Mouse (Mus musculus) neutrophil, adult 5-6 weeks (primary cell): ENCODE results near the gene Hoxa3. TPM values are rescaled to one million over a fixed set of nuclear protein-coding genes. Genes with fewer than 3 reads are reported as not detected.

Experiments used
- ATAC-seq: fragments of 151-379, 151-347 bp; 2 replicates; pipeline ENCODE4 v1.8.0; 2017; ENCODE audit warnings: mild to moderate bottlenecking, moderate TSS enrichment; ENCODE audit not compliant: insufficient number of reproducible peaks, poor library complexity, low FRiP score, severe bottlenecking; ENCODE audit errors: extremely low read depth
- total RNA-seq: library from RNA; stranded (forward); fragments of 200-1000 nt; gene quantifications from 2 replicates; pipeline ENCODE4 v1.2.3, GENCODE M21; 2017

Hoxa3 gene
- total RNA-seq, 1 experiment from 2014 or later = not detected

- no peak for ATAC-seq
Observed at GRCm38 (mm10) chr6:52247766-52248637, 34.9 kb upstream of the Hoxa3 start.

- no peak for ATAC-seq
Observed at GRCm38 (mm10) chr6:52246916-52247315, 33.8 kb upstream of the Hoxa3 start.

DNA sequence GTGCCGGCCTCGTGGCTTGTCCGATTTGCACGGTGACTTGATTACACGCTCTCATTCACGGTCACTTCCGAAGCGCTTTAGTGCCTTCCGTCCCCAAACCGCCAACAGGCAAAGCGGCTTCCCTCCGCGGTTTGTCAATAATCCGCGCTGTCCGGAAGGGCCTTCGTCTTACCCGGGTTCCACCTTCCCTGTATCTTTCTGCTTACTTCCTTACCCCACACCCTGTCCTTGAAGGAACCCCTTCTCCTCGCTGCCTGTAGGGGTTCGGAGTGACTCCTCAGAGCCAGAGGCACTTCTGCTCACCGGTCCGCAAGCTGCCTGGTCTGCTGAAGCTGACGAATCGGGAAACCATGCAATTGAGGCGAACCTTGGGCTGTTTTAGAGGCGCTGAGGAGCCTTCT, 33.3 kb upstream of the Hoxa3 start:
- ATAC-seq = 0 out of 2 replicates have a peak, but pooled peaks have one; percentile 27

DNA sequence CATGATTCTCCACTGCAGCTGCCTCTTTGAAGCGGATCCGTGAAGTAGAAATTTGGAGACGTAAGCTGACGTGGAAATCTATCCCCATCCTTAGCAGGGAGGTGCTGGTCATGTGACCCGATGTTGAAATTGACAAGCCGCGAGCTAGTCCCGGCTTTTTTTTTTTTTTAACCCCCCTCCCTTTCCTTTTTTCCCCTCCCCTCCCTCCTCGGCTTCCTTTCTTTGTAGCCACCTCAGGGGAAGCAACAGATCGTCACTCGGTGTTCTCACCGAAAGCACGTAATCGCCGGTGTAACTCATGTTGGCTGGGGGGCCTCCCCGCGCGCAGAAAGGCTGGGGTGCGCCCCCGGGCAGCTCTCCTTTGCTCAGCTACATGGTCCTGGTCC, 32.6 kb upstream of the Hoxa3 start, which contains the start of gene Hoxa11:
TSS of gene Hoxa11 (minus strand) at position 54 of the 386 bp plus-strand sequence.
- ATAC-seq = no peak

- ATAC-seq = no peak
Observed at GRCm38 (mm10) chr6:52245040-52245756, 32.1 kb upstream of the Hoxa3 start.

DNA sequence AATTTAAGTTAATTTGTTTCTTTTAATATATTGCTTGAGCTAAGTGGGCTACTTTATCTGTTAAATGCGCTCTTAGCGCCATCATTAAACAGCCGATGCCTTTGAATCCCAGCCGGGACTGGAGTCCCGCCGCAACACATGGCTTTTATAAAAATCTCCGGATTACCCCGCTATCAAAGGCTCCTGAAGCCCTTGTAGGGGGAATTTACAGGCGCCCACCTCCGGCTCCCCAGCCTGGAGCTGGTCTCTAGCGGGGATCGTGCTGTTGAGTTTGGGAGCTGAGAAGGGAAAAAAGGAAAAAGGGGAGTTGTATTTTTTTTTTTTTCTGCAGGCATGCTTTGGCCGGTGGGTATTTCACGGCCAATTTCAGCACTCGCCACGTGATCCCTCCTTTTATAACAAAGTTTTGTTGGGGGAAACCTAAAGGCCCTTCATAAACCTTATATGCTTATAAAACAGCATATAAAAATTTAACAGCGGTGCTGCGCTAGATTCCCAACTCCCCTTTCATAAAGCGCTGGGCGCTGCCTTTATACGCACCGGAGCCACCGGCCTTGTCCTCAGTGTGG, 31.4 kb upstream of the Hoxa3 start:
- ATAC-seq = no peak

GRCm38 (mm10) chr6:52243681-52244121, 30.6 kb upstream of the Hoxa3 start:
- ATAC-seq = no peak

GRCm38 (mm10) chr6:52242801-52243332, 29.7 kb upstream of the Hoxa3 start:
- no peak for ATAC-seq

- no peak for ATAC-seq
Observed at GRCm38 (mm10) chr6:52241001-52241621, 28.0 kb upstream of the Hoxa3 start.

GRCm38 (mm10) chr6:52240389-52241000, 27.4 kb upstream of the Hoxa3 start, which contains the start of gene Hoxa10:
TSS of gene Hoxa10 (minus strand) at chr6:52240854.
- peak; percentile 68 for ATAC-seq

- no peak for ATAC-seq
Observed at GRCm38 (mm10) chr6:52239625-52240388, 26.7 kb upstream of the Hoxa3 start.

GRCm38 (mm10) chr6:52238976-52239375, 25.8 kb upstream of the Hoxa3 start:
- no peak for ATAC-seq

DNA sequence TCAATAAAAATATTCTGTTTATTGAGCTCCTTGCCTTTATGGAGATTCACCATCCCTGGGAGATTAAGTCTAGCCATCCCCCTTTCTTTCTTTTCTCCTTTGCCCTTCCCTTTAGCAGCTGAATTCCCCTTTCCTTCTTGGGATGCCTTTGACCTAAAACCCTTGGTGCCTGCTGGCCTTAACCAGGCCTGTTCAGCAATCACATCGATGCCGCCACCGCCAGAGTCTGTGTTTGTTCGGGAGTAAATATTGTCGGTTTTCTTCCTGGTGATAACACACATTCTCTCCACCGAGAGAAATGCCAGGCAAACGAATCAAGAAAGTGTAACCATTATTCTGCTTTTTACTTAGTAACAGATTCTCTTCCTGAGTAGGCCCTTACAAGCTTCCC, 25.0 kb upstream of the Hoxa3 start:
- no peak for ATAC-seq

- ATAC-seq = no peak
Observed at GRCm38 (mm10) chr6:52237346-52238154, 24.4 kb upstream of the Hoxa3 start.

DNA sequence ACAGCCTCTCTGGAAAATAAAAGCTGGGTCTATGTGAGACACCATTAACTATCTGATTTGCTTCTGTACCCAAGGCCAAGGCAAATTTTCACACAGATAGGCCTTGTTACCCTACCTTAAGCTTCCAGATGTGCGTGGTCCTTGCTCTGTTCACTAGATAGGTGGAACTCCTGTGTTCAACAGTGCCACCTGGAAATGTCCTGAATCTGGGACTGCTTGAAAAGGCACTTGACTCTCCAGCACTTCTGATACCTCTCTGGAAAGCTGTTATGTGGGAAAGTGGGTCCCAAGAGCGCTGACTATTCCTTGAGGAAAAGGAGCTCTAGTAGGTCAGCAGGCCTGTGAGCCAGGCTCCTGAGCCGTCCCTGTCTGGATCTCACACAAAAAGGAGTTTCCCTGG, 23.7 kb upstream of the Hoxa3 start:
- ATAC-seq = no peak

DNA sequence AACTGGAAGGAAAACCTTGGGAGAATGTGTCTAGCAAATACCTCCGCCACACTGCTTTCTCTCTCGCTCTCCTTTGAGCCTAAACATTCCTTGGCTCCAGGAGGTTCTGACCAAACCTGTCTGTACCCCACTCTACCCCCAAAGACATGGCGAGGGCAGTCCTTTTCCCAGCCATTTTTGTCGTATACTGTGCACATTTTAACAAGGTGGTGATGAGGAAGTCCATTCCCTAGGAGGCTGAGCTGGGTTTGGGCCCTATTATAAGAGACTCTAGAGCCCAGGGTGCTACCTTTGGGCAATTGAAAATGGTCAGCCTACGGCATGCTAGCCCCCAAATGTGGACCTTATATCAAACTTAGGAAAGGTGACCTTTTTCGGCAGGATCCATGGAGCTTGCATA, 22.7 kb upstream of the Hoxa3 start:
- no peak for ATAC-seq

- no peak for ATAC-seq
Observed at GRCm38 (mm10) chr6:52235267-52235666, 22.1 kb upstream of the Hoxa3 start.
